24 mouse cellular contexts compared by ENCODE assay signal in the genomic region with DNA sequence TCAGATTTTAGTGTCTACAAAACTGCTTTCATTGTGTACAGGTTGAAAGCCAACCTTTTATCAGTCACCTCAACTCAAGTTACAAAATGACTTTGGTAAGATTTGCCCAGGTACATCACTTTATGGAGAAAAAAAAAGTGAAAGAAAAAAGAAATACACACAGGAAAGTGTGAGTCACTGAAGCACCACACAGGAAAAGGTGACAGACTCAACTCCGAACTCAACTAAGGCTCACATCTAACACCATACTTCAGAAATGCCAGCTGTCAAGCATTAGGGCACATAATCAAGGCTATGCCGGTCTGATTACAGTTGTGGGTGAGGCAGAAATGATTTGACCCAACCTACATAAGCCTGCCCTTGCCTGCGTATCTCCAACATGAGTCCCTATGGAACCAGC.
DNase-seq lines count a peak whose midpoint lies in the region; ATAC-seq and TF ChIP-seq lines count a peak whose summit lies in the region.
"Had no signal": no experiment of that assay in that cellular context is flagged by ENCODE, and none has a peak within 500 bp of the region (broad histone marks: within the 10 kb centered on the region; RNA-seq: fewer than 3 reads in every experiment).

No protein-coding gene starts in this region.

- no peak overlapping the region for H3K4me3 ChIP-seq in CH12.LX (replicated peaks in 1 of 3; ENCODE audit: low read depth in 2 of 3, low read length in 2 of 3, poor library complexity in 1 of 3)
- H3K4me3 ChIP-seq in hindbrain, embryonic 14.5 days (replicated peaks; ENCODE audit: low read length), result no peak overlapping the region
- H3K4me3 ChIP-seq: embryonic facial prominence, embryonic 12.5 days; forebrain, embryonic 12.5 days; heart, adult 2 months; heart, embryonic 13.5 days; intestine, embryonic 15.5 days had no signal

- ATAC-seq in inflammation-experienced regulatory T-cells, adult 6 months, result peak; percentile 95
- 0 out of 2 replicates have a peak, but pooled peaks have one; percentile 16 for ATAC-seq in neutrophil, adult 5-6 weeks (ENCODE audit: extremely low read depth, insufficient number of reproducible peaks, low FRiP score, poor library complexity, severe bottlenecking)
- ATAC-seq in hindbrain, embryonic 14.5 days (ENCODE audit: low FRiP score), result no peak
- ATAC-seq: forebrain, postnatal 0 days; hindbrain, embryonic 16.5 days; intestine, embryonic 15.5 days; Patski had no signal

- WGBS in hindbrain, embryonic 14.5 days, result 89% methylated on average over 3 of the region's 3 CpGs

- H3K79me2 ChIP-seq in CH12.LX (replicated peaks; ENCODE audit: control insufficient read depth, extremely low read depth, insufficient read depth, poor library complexity, severe bottlenecking), result peaks cover 3% of the 10 kb centered on the region; the same call in 1 of the 2 replicates

- TF ChIP-seq POLR2A in CH12.LX (IDR thresholded peaks at IDR 0.05; ENCODE audit: low read depth, low read length), result no peak

- TF ChIP-seq CTCF in CH12.LX (conservative IDR thresholded peaks at IDR 0.05 in 1 of 2, IDR thresholded peaks at IDR 0.05 in 1 of 2; ENCODE audit: low read depth in 2 of 2, low read length in 2 of 2), result no peak

- in situ Hi-C loops in CH12.LX (cut with MboI; ENCODE audit: low pct_ligation_motif_present, low pct_unique_long_range_greater_than_20kb, low sequenced_read_pairs), result no loop called here

- peak overlapping the region; percentile 43; the same call in 1 of the 2 replicates for H3K27ac ChIP-seq in CH12.LX (ENCODE audit: insufficient read depth, low read depth)
- H3K27ac ChIP-seq in hindbrain, embryonic 14.5 days, result no peak overlapping the region
- H3K27ac ChIP-seq: embryonic facial prominence, embryonic 12.5 days; forebrain, embryonic 12.5 days; heart, adult 2 months; heart, embryonic 13.5 days; intestine, embryonic 15.5 days had no signal

- no peaks in the 10 kb centered on the region for H3K36me3 ChIP-seq in CH12.LX (replicated peaks in 1 of 2; ENCODE audit: control insufficient read depth in 1 of 2, insufficient read depth in 1 of 2, low read length in 1 of 2)
- H3K36me3 ChIP-seq in hindbrain, embryonic 14.5 days (replicated peaks; ENCODE audit: control insufficient read depth, insufficient read depth), result no peaks in the 10 kb centered on the region
- H3K36me3 ChIP-seq: embryonic facial prominence, embryonic 12.5 days; forebrain, embryonic 12.5 days; heart, embryonic 13.5 days; intestine, embryonic 15.5 days had no signal

- peak; percentile 93 for TF ChIP-seq EP300 in CH12.LX (IDR thresholded peaks at IDR 0.05; ENCODE audit: low read length)

- TF ChIP-seq RAD21 in CH12.LX (IDR thresholded peaks at IDR 0.05; ENCODE audit: low read depth, low read length), result no peak

- H3K4me2 ChIP-seq in CH12.LX (ENCODE audit: insufficient read depth, low read depth, poor library complexity, severe bottlenecking), result peak overlapping the region; percentile 26; the same call in 1 of the 2 replicates
- H3K4me2 ChIP-seq in hindbrain, embryonic 14.5 days (replicated peaks), result no peak overlapping the region
- H3K4me2 ChIP-seq: embryonic facial prominence, embryonic 12.5 days; forebrain, embryonic 12.5 days; heart, embryonic 13.5 days; intestine, embryonic 15.5 days had no signal

- H3K9ac ChIP-seq in CH12.LX (ENCODE audit: insufficient read depth, low read depth), result 0 out of 2 replicates have a peak overlapping the region, but pooled peaks have one; percentile 9
- H3K9ac ChIP-seq in hindbrain, embryonic 14.5 days, result no peak overlapping the region
- H3K9ac ChIP-seq: embryonic facial prominence, embryonic 12.5 days; forebrain, embryonic 12.5 days; forebrain, postnatal 0 days; heart, embryonic 13.5 days; intestine, embryonic 15.5 days had no signal

- no peaks in the 10 kb centered on the region for H3K9me3 ChIP-seq in CH12.LX (replicated peaks; ENCODE audit: low read length)
- H3K9me3 ChIP-seq in hindbrain, embryonic 14.5 days (ENCODE audit: control insufficient read depth, low read length), result no peaks in the 10 kb centered on the region
- H3K9me3 ChIP-seq: embryonic facial prominence, embryonic 12.5 days; forebrain, embryonic 12.5 days; heart, embryonic 13.5 days; intestine, embryonic 15.5 days had no signal

- peak; percentile 77 for DNase-seq in CD4-positive, CD25-positive, alpha-beta regulatory T cell, adult 2 months (ENCODE audit: low read depth, low spot score)
- DNase-seq in CH12.LX (ENCODE audit: extremely low read depth), result peak; percentile 28
- DNase-seq in ovary, postnatal 36 days (ENCODE audit: low spot score), result no peak
- DNase-seq in yolk sac, embryonic 10.5 days (ENCODE audit: low spot score), result no peak
- DNase-seq in hindbrain, embryonic 14.5 days (ENCODE audit: low spot score), result no peak
- no peak for DNase-seq in lung, postnatal 4 days
- DNase-seq: adrenal gland, adult 8-10 months; adrenal gland, postnatal 36 days; B cell, adult 2 months; cerebellum, adult 11 months; cerebellum, adult 8-10 months; cerebellum, postnatal 25 days; forebrain, postnatal 0 days; gastrocnemius, postnatal 14 days; heart, adult 2 months; heart, postnatal 36 days had no signal

- H3K4me1 ChIP-seq in CH12.LX (ENCODE audit: control insufficient read depth in 1 of 2, insufficient read depth in 2 of 2), result peaks cover 20 to 61% of the 10 kb centered on the region in 2 experiments
- H3K4me1 ChIP-seq in hindbrain, embryonic 14.5 days (replicated peaks; ENCODE audit: control insufficient read depth, insufficient read depth, low read length), result peaks cover 6% of the 10 kb centered on the region; the same call in 1 of the 2 replicates
- H3K4me1 ChIP-seq: embryonic facial prominence, embryonic 12.5 days; intestine, embryonic 15.5 days had no signal

- dilution Hi-C loops in CH12.LX (cut with MboI; ENCODE audit: extremely low pct_ligation_motif_present, extremely low pct_unique_long_range_greater_than_20kb, low sequenced_read_pairs), result no loop called here

- no peaks in the 10 kb centered on the region for H3K27me3 ChIP-seq in CH12.LX (replicated peaks)
- H3K27me3 ChIP-seq in hindbrain, embryonic 14.5 days (ENCODE audit: control insufficient read depth, insufficient read depth, low read length), result no peaks in the 10 kb centered on the region
- H3K27me3 ChIP-seq: embryonic facial prominence, embryonic 12.5 days; forebrain, embryonic 12.5 days; heart, embryonic 13.5 days; intestine, embryonic 15.5 days; Patski had no signal

TF ChIP-seq in CH12.LX, 34 proteins besides CTCF, POLR2A, EP300 and RAD21:
- TF ChIP-seq MAZ (IDR thresholded peaks at IDR 0.05; ENCODE audit: low read depth, low read length), result no peak
- TF ChIP-seq E2F4 (IDR thresholded peaks at IDR 0.05; ENCODE audit: insufficient replicate concordance, low read depth, low read length), result no peak
- peak; percentile 93 for TF ChIP-seq ETS1 (conservative IDR thresholded peaks at IDR 0.05; ENCODE audit: low read depth, low read length)
- TF ChIP-seq KAT2A (IDR thresholded peaks at IDR 0.05; ENCODE audit: insufficient replicate concordance, low read length), result no peak
- peak; percentile 88 for TF ChIP-seq JUN (IDR thresholded peaks at IDR 0.05; ENCODE audit: insufficient read depth, low read depth, low read length)
- peak; percentile 92 for TF ChIP-seq ZNF384 (IDR thresholded peaks at IDR 0.05; ENCODE audit: low read depth, low read length)
- TF ChIP-seq MEF2A (IDR thresholded peaks at IDR 0.05; ENCODE audit: borderline replicate concordance, low read depth, low read length), result peak; percentile 60; the same call in 1 of the 2 replicates
- TF ChIP-seq BHLHE40 (IDR thresholded peaks at IDR 0.05; ENCODE audit: low read depth, low read length), result peak; percentile 53
- peak; percentile 96 for TF ChIP-seq JUND (conservative IDR thresholded peaks at IDR 0.05; ENCODE audit: low read depth, low read length)

Comparison
In these comparisons a context has a peak if more than half of its experiments do, and no peak if none do; other contexts are left out.
1. DNase-seq: peak in CD4-positive, CD25-positive, alpha-beta regulatory T cell, adult 2 months (single experiment) and CH12.LX (single experiment); none in ovary, postnatal 36 days (single experiment), yolk sac, embryonic 10.5 days (single experiment), hindbrain, embryonic 14.5 days (single experiment) and lung, postnatal 4 days (0 of 2).